In genomic region chr3:145951287-145952165, GRCm38 (mm10) we compare ENCODE assay signal across 10 mouse cellular contexts. TPM values are rescaled to one million over a fixed set of nuclear protein-coding genes. Genes with fewer than 3 reads are reported as not detected.
DNase-seq lines count a peak whose midpoint lies in the region; ATAC-seq and TF ChIP-seq lines count a peak whose summit lies in the region.
"Had no signal": no experiment of that assay in that cellular context is flagged by ENCODE, and none has a peak within 500 bp of the region (broad histone marks: within the 10 kb centered on the region; RNA-seq: fewer than 3 reads in every experiment).

No protein-coding gene starts in this region.

- no peaks in the 10 kb centered on the region for H3K9me3 ChIP-seq in forebrain, embryonic 11.5 days (ENCODE audit: control insufficient read depth, low read length)
- no peaks in the 10 kb centered on the region for H3K9me3 ChIP-seq in forebrain, embryonic 16.5 days (ENCODE audit: control insufficient read depth, low read length)
- no peaks in the 10 kb centered on the region for H3K9me3 ChIP-seq in liver, embryonic 15.5 days (replicated peaks)
- H3K9me3 ChIP-seq in limb, embryonic 10.5 days (replicated peaks): no peaks in the 10 kb centered on the region
- no peaks in the 10 kb centered on the region for H3K9me3 ChIP-seq in midbrain, embryonic 14.5 days (ENCODE audit: control insufficient read depth, low read length)
- H3K9me3 ChIP-seq: limb, embryonic 13.5 days had no signal

- H3K9ac ChIP-seq in forebrain, embryonic 11.5 days (ENCODE audit: low read length): no peak overlapping the region
- H3K9ac ChIP-seq in forebrain, embryonic 16.5 days (replicated peaks; ENCODE audit: low read depth, low read length): no peak overlapping the region
- no peak overlapping the region for H3K9ac ChIP-seq in heart, adult 2 months (ENCODE audit: low read depth, low read length)
- H3K9ac ChIP-seq in liver, embryonic 15.5 days: no peak overlapping the region
- H3K9ac ChIP-seq in midbrain, embryonic 14.5 days (replicated peaks; ENCODE audit: low read length): no peak overlapping the region
- H3K9ac ChIP-seq: limb, embryonic 13.5 days had no signal

- no peaks in the 10 kb centered on the region for H3K79me2 ChIP-seq in heart, adult 2 months (replicated peaks; ENCODE audit: control insufficient read depth, insufficient read depth, low read length)

- WGBS in forebrain, embryonic 11.5 days: 78% methylated on average over 17 of the region's 17 CpGs
- WGBS in forebrain, embryonic 16.5 days: 76% methylated on average over 17 of the region's 17 CpGs
- 41% methylated on average over 17 of the region's 17 CpGs for WGBS in heart, adult 2 months
- WGBS in liver, embryonic 15.5 days (ENCODE audit: insufficient replicate concordance): 48% methylated on average over 17 of the region's 17 CpGs
- WGBS in limb, embryonic 10.5 days: 76% methylated on average over 17 of the region's 17 CpGs
- 68% methylated on average over 17 of the region's 17 CpGs for WGBS in thymus, adult 2 months
- 78% methylated on average over 17 of the region's 17 CpGs for WGBS in midbrain, embryonic 14.5 days

- no peak overlapping the region for H3K4me3 ChIP-seq in forebrain, embryonic 11.5 days (ENCODE audit: low read depth, low read length)
- no peak overlapping the region for H3K4me3 ChIP-seq in forebrain, embryonic 16.5 days (replicated peaks; ENCODE audit: low read length)
- H3K4me3 ChIP-seq in heart, adult 2 months: no peak overlapping the region
- no peak overlapping the region for H3K4me3 ChIP-seq in liver, embryonic 15.5 days (replicated peaks)
- H3K4me3 ChIP-seq in limb, embryonic 10.5 days: no peak overlapping the region
- no peak overlapping the region for H3K4me3 ChIP-seq in thymus, adult 2 months (ENCODE audit: control insufficient read depth, insufficient read depth, low read length)
- H3K4me3 ChIP-seq in midbrain, embryonic 14.5 days (replicated peaks; ENCODE audit: low read depth, low read length): no peak overlapping the region
- H3K4me3 ChIP-seq: limb, embryonic 13.5 days had no signal

- no peak for TF ChIP-seq EP300 in heart, adult 2 months (IDR thresholded peaks at IDR 0.05; ENCODE audit: insufficient read depth, low read depth, low read length)

- no peak overlapping the region for H3K27ac ChIP-seq in forebrain, embryonic 11.5 days (ENCODE audit: low read depth, low read length)
- H3K27ac ChIP-seq in forebrain, embryonic 16.5 days (ENCODE audit: low read length): no peak overlapping the region
- H3K27ac ChIP-seq in heart, adult 2 months: peak overlapping the region; percentile 51
- H3K27ac ChIP-seq in liver, embryonic 15.5 days (replicated peaks): no peak overlapping the region
- H3K27ac ChIP-seq in limb, embryonic 10.5 days: no peak overlapping the region
- no peak overlapping the region for H3K27ac ChIP-seq in thymus, adult 2 months (ENCODE audit: control insufficient read depth, insufficient read depth, low read length)
- no peak overlapping the region for H3K27ac ChIP-seq in midbrain, embryonic 14.5 days (replicated peaks; ENCODE audit: low read depth, low read length)
- H3K27ac ChIP-seq: limb, embryonic 13.5 days had no signal

- no peak for TF ChIP-seq CTCF in heart, adult 2 months (IDR thresholded peaks at IDR 0.05)
- TF ChIP-seq CTCF in thymus, adult 2 months (IDR thresholded peaks at IDR 0.05; ENCODE audit: borderline replicate concordance, control insufficient read depth, extremely low read depth, insufficient read depth, low read length, poor library complexity): no peak

- intact Hi-C loops in heart, adult 2 months (cut with DNase I): loop anchor here (5.0 kb wide), 3 partner anchors 36 to 106 kb away; partner anchors contain the start of gene Syde2

- no peaks in the 10 kb centered on the region; the same call in 1 of the 2 replicates for H3K4me1 ChIP-seq in forebrain, embryonic 11.5 days (replicated peaks; ENCODE audit: control insufficient read depth, insufficient read depth, low read length)
- peaks cover 5% of the 10 kb centered on the region for H3K4me1 ChIP-seq in forebrain, embryonic 16.5 days (replicated peaks; ENCODE audit: control insufficient read depth, insufficient read depth, low read length)
- no peaks in the 10 kb centered on the region; the same call in none of the 2 replicates for H3K4me1 ChIP-seq in heart, adult 2 months (ENCODE audit: control insufficient read depth, insufficient read depth, low read length)
- peaks cover 29% of the 10 kb centered on the region for H3K4me1 ChIP-seq in liver, embryonic 15.5 days (replicated peaks)
- H3K4me1 ChIP-seq in limb, embryonic 10.5 days: peaks cover 16% of the 10 kb centered on the region
- H3K4me1 ChIP-seq in thymus, adult 2 months (replicated peaks; ENCODE audit: control insufficient read depth, insufficient read depth, low read length): peaks cover 15% of the 10 kb centered on the region
- H3K4me1 ChIP-seq in midbrain, embryonic 14.5 days (ENCODE audit: control insufficient read depth, insufficient read depth, low read length): 0 out of 2 replicates have a peak, but pooled peaks cover 3% of the 10 kb centered on the region

- no peak overlapping the region for H3K4me2 ChIP-seq in forebrain, embryonic 11.5 days (ENCODE audit: low read depth, low read length, severe bottlenecking)
- H3K4me2 ChIP-seq in forebrain, embryonic 16.5 days (ENCODE audit: low read length): no peak overlapping the region
- H3K4me2 ChIP-seq in liver, embryonic 15.5 days: peak overlapping the region; percentile 67
- H3K4me2 ChIP-seq in midbrain, embryonic 14.5 days (ENCODE audit: low read length): no peak overlapping the region

- ATAC-seq in forebrain, embryonic 11.5 days (replicated peaks; ENCODE audit: low FRiP score): no peak
- no peak for ATAC-seq in forebrain, embryonic 16.5 days
- ATAC-seq in liver, embryonic 15.5 days (ENCODE audit: insufficient read depth): no peak
- ATAC-seq in midbrain, embryonic 14.5 days (ENCODE audit: low FRiP score, low TSS enrichment): no peak

- H3K27me3 ChIP-seq in forebrain, embryonic 11.5 days (ENCODE audit: control insufficient read depth, insufficient read depth, low read length): no peaks in the 10 kb centered on the region; the same call in 1 of the 2 replicates
- H3K27me3 ChIP-seq in forebrain, embryonic 16.5 days (replicated peaks; ENCODE audit: control insufficient read depth, insufficient read depth, low read length): peaks cover 2% of the 10 kb centered on the region
- no peaks in the 10 kb centered on the region for H3K27me3 ChIP-seq in heart, adult 2 months (ENCODE audit: control insufficient read depth, insufficient read depth, low read length)
- H3K27me3 ChIP-seq in liver, embryonic 15.5 days: no peaks in the 10 kb centered on the region; the same call in 1 of the 2 replicates
- no peaks in the 10 kb centered on the region for H3K27me3 ChIP-seq in limb, embryonic 10.5 days (ENCODE audit: low read depth, poor library complexity, severe bottlenecking)
- H3K27me3 ChIP-seq in thymus, adult 2 months (ENCODE audit: control insufficient read depth, insufficient read depth, low read length): no peaks in the 10 kb centered on the region
- no peaks in the 10 kb centered on the region for H3K27me3 ChIP-seq in midbrain, embryonic 14.5 days (ENCODE audit: control insufficient read depth, insufficient read depth, low read length)
- H3K27me3 ChIP-seq: limb, embryonic 13.5 days had no signal

- no peaks in the 10 kb centered on the region for H3K36me3 ChIP-seq in forebrain, embryonic 11.5 days (ENCODE audit: control insufficient read depth, insufficient read depth, low read length)
- H3K36me3 ChIP-seq in forebrain, embryonic 16.5 days (ENCODE audit: control insufficient read depth, insufficient read depth): no peaks in the 10 kb centered on the region
- no peaks in the 10 kb centered on the region; the same call in 1 of the 2 replicates for H3K36me3 ChIP-seq in heart, adult 2 months (ENCODE audit: control insufficient read depth, insufficient read depth, low read length)
- no peaks in the 10 kb centered on the region for H3K36me3 ChIP-seq in liver, embryonic 15.5 days (replicated peaks)
- no peaks in the 10 kb centered on the region for H3K36me3 ChIP-seq in limb, embryonic 10.5 days
- no peaks in the 10 kb centered on the region for H3K36me3 ChIP-seq in thymus, adult 2 months (ENCODE audit: control insufficient read depth, insufficient read depth, low read length)
- H3K36me3 ChIP-seq in midbrain, embryonic 14.5 days (ENCODE audit: control insufficient read depth, insufficient read depth, low read length): no peaks in the 10 kb centered on the region
- H3K36me3 ChIP-seq: limb, embryonic 13.5 days had no signal

- no peak for TF ChIP-seq POLR2A in heart, adult 2 months (IDR thresholded peaks at IDR 0.05; ENCODE audit: insufficient read depth, low read depth, low read length)
- TF ChIP-seq POLR2A in thymus, adult 2 months (IDR thresholded peaks at IDR 0.05; ENCODE audit: control insufficient read depth, extremely low read depth, insufficient read depth, low read length, poor library complexity): no peak

- peak; percentile 14 for DNase-seq in forebrain, embryonic 11.5 days (ENCODE audit: low spot score)
- peak; percentile 66 for DNase-seq in Muller cell, postnatal 12 days (ENCODE audit: inconsistent ontology term)
- peak; percentile 47 to 64 for DNase-seq in heart, adult 2 months
- no peak for DNase-seq in limb, embryonic 10.5 days (ENCODE audit: low spot score)
- no peak for DNase-seq in thymus, adult 2 months
- no peak for DNase-seq in midbrain, embryonic 14.5 days
- DNase-seq: kidney, adult 9 months had no signal

RNA-seq across cellular contexts. Expression of gene 2410004B18Rik, which starts 13.7 kb away (rescaled TPM):
- polyA plus RNA-seq in forebrain, embryonic 11.5 days (2014; fragmentation: Nextera tagmentation; extraction: Ambion mirVana): 57.6 and 59.5 TPM in 2 replicates
- polyA plus RNA-seq in forebrain, embryonic 16.5 days (2015; fragmentation: Nextera tagmentation; extraction: Ambion mirVana): 75.8 and 81.0 TPM in 2 replicates
- 10 to 100 TPM; 17.9 to 20.8 TPM for total RNA-seq in heart, adult 2 months (2021)
- polyA plus RNA-seq in heart, adult 2 months (2012; rRNA removed): 9.0 and 9.2 TPM in 2 replicates
- polyA plus RNA-seq in liver, embryonic 15.5 days (2015; fragmentation: Nextera tagmentation; extraction: Ambion mirVana): 14.0 and 14.6 TPM in 2 replicates
- polyA plus RNA-seq in limb, embryonic 10.5 days (2016; fragmentation: Nextera tagmentation; extraction: Ambion mirVana): 50.1 and 52.4 TPM in 2 replicates
- polyA plus RNA-seq in thymus, adult 2 months (2012; rRNA removed): 19.2 and 20.6 TPM in 2 replicates
- 76.6 and 85.3 TPM in 2 replicates for polyA plus RNA-seq in midbrain, embryonic 14.5 days (2014; fragmentation: Nextera tagmentation; extraction: Ambion mirVana)

RNA-seq across cellular contexts. Expression of gene Bcl10, which starts 28.9 kb away (rescaled TPM):
- 52.0 and 55.4 TPM in 2 replicates for polyA plus RNA-seq in forebrain, embryonic 11.5 days (2014; fragmentation: Nextera tagmentation; extraction: Ambion mirVana)
- 38.6 and 49.2 TPM in 2 replicates for polyA plus RNA-seq in forebrain, embryonic 16.5 days (2015; fragmentation: Nextera tagmentation; extraction: Ambion mirVana)
- 10 to 100 TPM; 17.7 to 19.3 TPM for total RNA-seq in heart, adult 2 months (2021)
- 11.0 and 14.0 TPM in 2 replicates for polyA plus RNA-seq in heart, adult 2 months (2012; rRNA removed)
- 18.3 and 18.6 TPM in 2 replicates for polyA plus RNA-seq in liver, embryonic 15.5 days (2015; fragmentation: Nextera tagmentation; extraction: Ambion mirVana)
- 44.0 and 45.5 TPM in 2 replicates for polyA plus RNA-seq in limb, embryonic 10.5 days (2016; fragmentation: Nextera tagmentation; extraction: Ambion mirVana)
- polyA plus RNA-seq in thymus, adult 2 months (2012; rRNA removed): 17.3 and 21.1 TPM in 2 replicates
- 34.3 and 42.3 TPM in 2 replicates for polyA plus RNA-seq in midbrain, embryonic 14.5 days (2014; fragmentation: Nextera tagmentation; extraction: Ambion mirVana)

RNA-seq across cellular contexts. Expression of gene Syde2, which starts 36.1 kb away (rescaled TPM):
- polyA plus RNA-seq in forebrain, embryonic 11.5 days (2014; fragmentation: Nextera tagmentation; extraction: Ambion mirVana): 1.6 and 2.0 TPM in 2 replicates
- polyA plus RNA-seq in forebrain, embryonic 16.5 days (2015; fragmentation: Nextera tagmentation; extraction: Ambion mirVana): 0.61 and 0.82 TPM in 2 replicates
- total RNA-seq in heart, adult 2 months (2021): 10 to 100 TPM; 13.8 to 15.8 TPM
- 7.5 and 13.4 TPM in 2 replicates for polyA plus RNA-seq in heart, adult 2 months (2012; rRNA removed)
- 0.48 and 0.52 TPM in 2 replicates for polyA plus RNA-seq in liver, embryonic 15.5 days (2015; fragmentation: Nextera tagmentation; extraction: Ambion mirVana)
- 1.2 and 1.3 TPM in 2 replicates for polyA plus RNA-seq in limb, embryonic 10.5 days (2016; fragmentation: Nextera tagmentation; extraction: Ambion mirVana)
- 3.5 and 4.6 TPM in 2 replicates for polyA plus RNA-seq in thymus, adult 2 months (2012; rRNA removed)
- 0.50 and 0.62 TPM in 2 replicates for polyA plus RNA-seq in midbrain, embryonic 14.5 days (2014; fragmentation: Nextera tagmentation; extraction: Ambion mirVana)

Comparison
In these comparisons a context has a peak if more than half of its experiments do, and no peak if none do; other contexts are left out.
1. DNase-seq: peak in forebrain, embryonic 11.5 days (single experiment), Muller cell, postnatal 12 days (single experiment) and heart, adult 2 months (2 of 2); none in limb, embryonic 10.5 days (single experiment), thymus, adult 2 months (single experiment) and midbrain, embryonic 14.5 days (single experiment).